Mouse (Mus musculus) neutrophil, adult 5-6 weeks (primary cell): ENCODE measurements around the gene Iqcf6. TPM values are rescaled to one million over a fixed set of nuclear protein-coding genes. Genes with fewer than 3 reads are reported as not detected.
"Not testable (repeated sequence)": the region's sequence is repeated elsewhere in the genome, so short reads cannot be mapped to it uniquely, and the experiment has no call there.

ENCODE experiments used
- ATAC-seq: fragments of 151-379, 151-347 bp; 2 replicates; pipeline ENCODE4 v1.8.0; 2017; ENCODE audit warnings: mild to moderate bottlenecking, moderate TSS enrichment; ENCODE audit not compliant: insufficient number of reproducible peaks, poor library complexity, low FRiP score, severe bottlenecking; ENCODE audit errors: extremely low read depth
- total RNA-seq: library from RNA; stranded (forward); fragments of 200-1000 nt; gene quantifications from 2 replicates; pipeline ENCODE4 v1.2.3, GENCODE M21; 2017

Gene Iqcf6
- total RNA-seq = not detected in 2 replicates

- ATAC-seq = no peak
Observed at GRCm38 (mm10) chr9:106626282-106626681, at the start of gene Iqcf6. Gene Iqcf6 (plus strand): TSS chr9:106626582.

GRCm38 (mm10) chr9:106580016-106580415, 46.4 kb upstream of the Iqcf6 start:
- ATAC-seq = no peak

GRCm38 (mm10) chr9:106582552-106582951, 43.8 kb upstream of the Iqcf6 start:
- no peak for ATAC-seq

GRCm38 (mm10) chr9:106592158-106592557, 34.2 kb upstream of the Iqcf6 start:
- ATAC-seq = no peak

DNA sequence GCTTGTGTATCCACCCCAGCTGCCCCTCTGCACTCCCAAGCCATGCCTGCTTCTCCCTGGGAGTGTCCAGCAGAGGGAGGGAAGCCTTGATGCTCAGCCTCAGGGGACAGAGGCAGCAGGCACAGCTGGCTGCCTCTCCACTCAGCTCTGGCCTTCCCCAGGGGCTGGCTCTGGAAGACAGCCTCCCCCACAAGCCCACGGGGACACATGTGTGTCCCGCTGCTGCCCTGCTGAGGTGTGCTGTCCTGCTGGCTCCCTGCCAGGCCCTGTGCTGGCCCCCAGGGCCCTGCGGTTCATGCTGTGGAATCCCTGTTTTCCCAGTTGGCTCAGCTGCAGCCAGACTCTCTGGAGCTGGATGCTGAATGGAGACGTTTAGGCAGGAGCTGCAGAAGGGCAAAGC, 31.0 kb upstream of the Iqcf6 start:
- ATAC-seq = not testable (repeated sequence)

DNA sequence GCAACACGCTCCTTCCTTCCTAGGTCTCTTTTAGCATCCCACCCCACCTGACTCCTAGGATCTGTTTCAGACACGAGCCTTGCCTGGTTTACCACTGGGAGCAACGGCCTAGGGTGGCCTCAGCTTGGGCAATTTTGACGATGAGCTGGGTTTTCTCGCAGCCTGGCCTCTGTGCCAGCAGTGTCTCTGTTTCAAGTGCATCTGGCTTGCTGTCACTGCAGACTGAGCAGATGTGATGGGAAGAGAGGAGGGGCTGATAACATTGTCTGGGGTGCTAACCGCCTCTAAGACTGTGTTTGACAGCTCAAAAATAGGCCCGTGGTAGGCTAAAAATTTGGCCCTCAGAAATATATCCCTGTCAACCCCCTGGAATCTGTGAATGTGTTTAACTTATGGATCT, 30.5 kb upstream of the Iqcf6 start:
- no peak for ATAC-seq

DNA sequence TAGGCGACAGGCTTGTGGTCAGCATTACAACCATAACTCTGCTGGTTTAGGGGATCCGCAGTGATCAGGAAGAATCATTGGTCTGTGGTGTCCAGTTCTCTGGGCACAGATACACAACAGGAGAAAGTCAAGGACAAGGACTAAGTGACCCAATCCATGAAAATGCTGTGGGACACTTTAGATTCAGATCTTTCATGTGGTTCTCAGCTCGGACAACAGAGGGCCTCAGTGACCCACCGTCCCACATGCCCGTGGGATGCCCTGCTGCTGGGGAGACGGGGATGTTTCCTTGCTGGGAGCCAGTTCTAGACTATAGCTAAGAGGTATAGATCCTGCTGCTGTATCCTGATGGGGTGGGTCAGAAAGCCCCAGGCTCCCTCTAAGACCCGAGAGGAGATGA, 27.9 kb upstream of the Iqcf6 start:
- no peak for ATAC-seq

DNA sequence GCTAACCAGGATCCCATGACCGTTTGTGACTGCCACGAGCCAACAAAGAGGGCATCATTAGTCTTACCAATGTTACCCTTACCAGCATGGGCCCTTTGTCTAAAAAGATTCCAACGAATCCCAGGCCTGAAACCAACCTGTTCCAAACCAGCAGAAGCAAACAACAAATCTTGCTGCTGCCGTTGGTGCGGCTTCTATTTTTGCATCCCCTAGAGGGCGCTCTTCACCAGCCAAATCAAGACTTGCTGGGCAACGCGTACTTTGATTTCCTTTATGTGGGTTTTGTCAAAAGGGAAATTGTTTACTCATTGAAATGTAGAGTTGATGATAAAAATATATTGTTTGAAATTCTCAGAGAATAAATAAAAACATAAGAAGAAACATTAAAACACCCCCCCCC, 25.8 kb upstream of the Iqcf6 start:
- no peak for ATAC-seq

- ATAC-seq = no peak
Observed at GRCm38 (mm10) chr9:106610727-106611126, 15.7 kb upstream of the Iqcf6 start.

GRCm38 (mm10) chr9:106613951-106614350, 12.4 kb upstream of the Iqcf6 start:
- ATAC-seq = no peak

DNA sequence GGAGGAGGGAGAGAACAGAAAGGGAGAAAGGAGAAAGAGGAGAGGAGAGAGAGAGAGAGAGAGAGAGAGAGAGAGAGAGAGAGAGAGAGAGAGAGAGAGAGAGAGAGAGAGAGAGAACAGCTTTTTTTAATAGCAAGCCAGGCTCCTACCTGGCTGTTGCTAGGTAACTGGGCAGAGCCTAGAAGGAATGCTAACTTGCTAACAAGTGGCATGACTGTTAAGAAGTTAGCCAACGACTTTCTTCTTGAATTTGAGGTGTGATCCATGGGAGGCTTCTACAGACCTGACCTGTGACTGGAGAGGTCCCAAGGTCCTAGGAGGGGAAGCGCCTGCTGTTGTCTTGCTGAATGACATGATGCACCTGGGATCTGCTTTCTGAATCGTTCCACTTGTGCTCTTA, 11.8 kb upstream of the Iqcf6 start:
- no peak for ATAC-seq

- no peak for ATAC-seq
Observed at GRCm38 (mm10) chr9:106616306-106616705, 10.1 kb upstream of the Iqcf6 start.

- ATAC-seq = no peak
Observed at GRCm38 (mm10) chr9:106617496-106617895, 8.9 kb upstream of the Iqcf6 start.

DNA sequence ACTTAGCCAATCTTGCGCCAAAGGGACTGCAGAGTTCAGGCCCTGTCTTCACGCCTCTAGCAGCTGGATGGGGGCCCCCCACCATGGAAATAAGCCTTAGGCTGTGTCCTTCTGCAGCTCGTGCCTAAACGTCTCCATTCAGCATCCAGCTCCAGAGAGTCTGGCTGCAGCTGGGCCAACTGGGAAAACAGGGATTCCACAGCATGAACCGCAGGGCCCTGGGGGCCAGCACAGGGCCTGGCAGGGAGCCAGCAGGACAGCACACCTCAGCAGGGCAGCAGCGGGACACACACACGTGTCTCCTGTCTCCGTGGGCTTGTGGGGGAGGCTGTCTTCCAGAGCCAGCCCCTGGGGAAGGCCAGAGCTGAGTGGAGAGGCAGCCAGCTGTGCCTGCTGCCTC, 1.4 kb downstream of the Iqcf6 start:
- ATAC-seq = 0 out of 2 replicates have a peak, but pooled peaks have one; percentile 3

GRCm38 (mm10) chr9:106632185-106632584, 5.8 kb downstream of the Iqcf6 start:
- no peak for ATAC-seq

DNA sequence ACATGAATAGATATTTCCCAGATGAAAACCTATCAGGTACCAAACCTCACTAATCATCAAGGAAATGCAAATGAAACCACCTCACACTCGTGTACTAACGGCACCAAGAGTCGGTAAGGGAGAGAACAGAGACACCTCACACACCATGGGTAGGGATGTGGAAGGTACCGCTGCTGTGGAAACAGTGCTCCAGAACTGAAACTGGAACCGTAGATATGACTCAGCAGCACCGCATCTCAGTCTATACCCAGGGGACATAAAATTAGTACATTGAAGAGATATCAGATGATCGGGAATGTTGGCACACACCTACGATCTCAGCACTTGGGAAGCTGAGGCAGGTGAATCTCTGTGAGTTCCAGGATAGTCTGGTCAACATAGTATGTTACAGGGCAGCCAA, 11.8 kb downstream of the Iqcf6 start:
- no peak for ATAC-seq

- ATAC-seq = no peak
Observed at GRCm38 (mm10) chr9:106641346-106641745, 15.0 kb downstream of the Iqcf6 start.

- peak; percentile 23; the same call in 1 of the 2 replicates for ATAC-seq
Observed at GRCm38 (mm10) chr9:106643128-106643527, 16.7 kb downstream of the Iqcf6 start.

DNA sequence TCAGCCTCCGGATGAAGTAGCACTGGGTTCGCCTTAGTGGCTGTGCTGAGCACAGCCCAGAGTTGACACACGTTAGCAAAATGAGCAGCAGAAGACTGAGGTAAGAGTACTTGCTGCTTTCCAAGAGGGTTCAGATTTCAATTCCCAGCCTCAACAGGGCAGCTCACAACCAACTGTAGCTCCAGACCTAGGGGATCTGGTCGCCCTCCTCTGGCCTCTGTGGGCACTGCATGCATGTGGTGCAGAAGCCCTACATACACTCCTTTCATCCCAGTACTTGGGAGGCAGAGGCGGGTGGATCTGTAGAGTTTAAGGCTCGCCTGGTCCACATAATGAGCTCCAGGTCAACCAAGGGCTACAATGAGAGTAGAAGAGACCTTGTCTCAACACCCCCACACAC, 17.4 kb downstream of the Iqcf6 start:
- ATAC-seq = no peak

DNA sequence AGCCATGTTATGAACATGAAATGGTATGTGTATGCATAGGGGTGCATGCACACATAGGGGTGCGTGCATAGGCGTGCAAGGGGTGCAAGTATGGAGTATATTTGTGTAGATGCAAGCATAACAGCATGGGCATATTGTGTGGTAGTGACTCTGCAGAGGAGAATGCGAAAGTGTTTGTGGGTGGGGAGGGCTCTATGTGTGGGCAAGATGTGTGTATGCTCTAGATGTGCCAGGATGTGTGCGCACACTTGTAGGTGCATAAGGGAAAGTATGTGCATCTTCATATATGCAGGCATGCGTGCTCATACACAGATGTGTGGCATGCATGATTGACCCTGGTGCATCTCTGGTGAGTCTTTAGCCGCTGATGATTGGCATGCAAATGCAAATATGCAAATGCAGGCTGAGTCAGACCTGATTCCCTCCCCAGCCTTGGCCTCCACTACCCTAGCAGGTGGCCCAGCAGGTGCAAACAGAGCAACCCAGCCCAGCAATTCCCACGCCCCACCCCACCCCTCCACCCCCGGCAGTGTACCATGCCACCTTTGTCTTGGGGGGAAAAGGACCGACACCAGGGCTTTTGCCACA, 19.4 kb downstream of the Iqcf6 start:
- no peak for ATAC-seq

DNA sequence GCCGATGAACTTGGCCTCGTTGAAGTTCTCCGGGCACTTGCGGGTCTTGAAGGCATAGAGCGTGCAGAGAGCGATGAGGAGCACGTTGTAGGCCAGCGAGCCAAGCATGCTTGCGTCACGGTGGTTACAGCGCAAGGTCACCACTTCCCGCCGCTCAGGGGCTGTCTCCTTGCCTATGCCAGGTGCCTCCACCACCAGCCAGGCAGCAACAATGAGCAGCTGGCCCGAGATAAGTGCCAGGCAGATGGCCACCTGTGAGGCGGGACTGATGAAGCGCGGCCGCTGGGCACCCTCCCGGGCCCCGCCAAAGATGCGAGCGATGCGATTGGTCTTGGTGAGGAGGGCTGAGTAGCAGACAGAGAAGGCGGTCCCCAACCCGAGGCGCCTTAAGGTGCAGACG, 20.8 kb downstream of the Iqcf6 start:
- ATAC-seq = no peak
